Mouse (Mus musculus) embryonic facial prominence, embryonic 12.5 days (tissue): Measurements from ENCODE around the gene Trf. TPM values are rescaled to one million over a fixed set of nuclear protein-coding genes. Genes with fewer than 3 reads are reported as not detected.

Experiments used
- ATAC-seq: fragments of 200-750 bp; cut with Nextera tagmentation; 2 replicates; pipeline ENCODE4 v1.8.0; 2017; ENCODE audit not compliant: insufficient number of reproducible peaks, insufficient read depth, low FRiP score, low TSS enrichment
- H3K27ac ChIP-seq: fragments of 300-500 bp; sonication (generic); 2 replicates; pipeline ENCODE4 v1.5.1; 2016; ENCODE audit warnings: mild to moderate bottlenecking
- H3K27me3 ChIP-seq: fragments of 300-500 bp; sonication (generic); 2 replicates; pipeline ENCODE4 v1.6.1; 2016; ENCODE audit warnings: mild to moderate bottlenecking, moderate library complexity
- H3K36me3 ChIP-seq: fragments of 300-500 bp; sonication (generic); 2 replicates; pipeline ENCODE4 v1.6.1; 2016; ENCODE audit warnings: mild to moderate bottlenecking
- H3K4me1 ChIP-seq: fragments of 300-500 bp; sonication (generic); 2 replicates; pipeline ENCODE4 v1.6.1; 2016
- H3K4me2 ChIP-seq: fragments of 300-500 bp; sonication (generic); replicated peaks from 2 replicates; pipeline ENCODE4 v1.6.1; 2016; ENCODE audit warnings: mild to moderate bottlenecking, moderate library complexity
- H3K4me3 ChIP-seq: fragments of 300-500 bp; sonication (generic); 2 replicates; pipeline ENCODE4 v1.5.1; 2016; ENCODE audit warnings: mild to moderate bottlenecking
- H3K9ac ChIP-seq: fragments of 300-500 bp; sonication (generic); 2 replicates; pipeline ENCODE4 v1.6.1; 2016; ENCODE audit warnings: mild to moderate bottlenecking, moderate library complexity
- H3K9me3 ChIP-seq: fragments of 300-500 bp; sonication (generic); 2 replicates; pipeline ENCODE4 v1.6.1; 2016; ENCODE audit warnings: mild to moderate bottlenecking, moderate library complexity
- WGBS: fragments of 180-500 bp; shearing (Covaris S2); methylation state at CpG from one replicate; pipeline ENCODE4 v1.1.7; 2016; 5-methylcytosine and 5-hydroxymethylcytosine counted together
- polyA plus RNA-seq: library from polyadenylated mRNA; unstranded; fragments of >200 nt; fragmentation: Nextera tagmentation; extraction: Ambion mirVana; gene quantifications from 2 replicates; pipeline ENCODE4 v1.2.1, GENCODE M21; 2016

Trf gene
- polyA plus RNA-seq, result 19.1 and 20.1 TPM in 2 replicates

DNA sequence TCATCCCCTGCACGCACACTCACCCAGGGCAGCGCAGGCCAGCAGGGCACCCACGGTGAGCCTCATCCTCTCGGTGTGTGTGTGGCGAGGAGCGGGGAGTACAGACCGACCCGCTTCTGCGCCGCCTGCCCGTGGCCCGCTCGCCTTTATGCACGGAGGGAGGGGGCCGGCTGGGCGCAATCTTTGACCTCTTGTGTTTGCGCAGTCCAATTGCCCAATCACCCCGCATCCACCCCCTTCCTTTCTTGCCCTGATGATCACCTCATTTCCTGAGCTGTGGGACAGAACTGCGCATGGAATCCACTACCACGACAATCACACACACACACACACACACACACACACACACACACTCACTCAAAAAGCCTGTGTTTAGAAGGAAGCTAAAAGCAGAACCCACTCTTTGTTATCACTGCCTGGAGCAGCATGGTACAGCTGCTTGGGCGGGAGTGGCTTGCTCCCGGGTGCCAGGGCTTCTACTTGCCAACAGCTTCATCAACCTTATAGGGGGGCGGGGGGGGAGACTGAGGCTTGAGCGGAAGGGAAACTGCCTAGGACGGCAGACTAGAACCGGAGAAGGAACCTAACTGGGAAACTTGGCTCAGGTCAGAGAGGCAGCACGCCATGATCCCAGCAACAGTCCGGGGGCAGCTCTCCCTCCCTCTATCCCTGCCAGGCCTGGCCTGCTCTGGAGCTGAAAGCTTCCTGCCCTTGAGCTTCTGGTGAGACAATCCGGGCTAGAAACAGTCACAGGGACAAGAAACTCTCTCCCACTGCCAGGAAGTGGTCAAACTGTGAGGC is at the start of gene Trf, which contains the start of gene Gm20425:
Trf (minus strand) TSS at position 294 of the 801 bp plus-strand sequence.
Gm20425 (minus strand) TSS at position 157 of the 801 bp plus-strand sequence.
- Histone ChIP-seq H3K27me3 (no peaks in the 10 kb centered on the region), H3K9ac (peak within 1 kb of the TSS; percentile 15; the same call in 1 of the 2 replicates), H3K27ac (peak within 1 kb of the TSS; percentile 46; the same call in 1 of the 2 replicates), H3K9me3 (no peaks in the 10 kb centered on the region), H3K36me3 (no peaks in the 10 kb centered on the region), H3K4me3 (no peak within 1 kb of the TSS), H3K4me1 (peaks cover 10% of the 10 kb centered on the region), H3K4me2 (peak within 1 kb of the TSS; percentile 41)
- ATAC-seq, result no peak
- WGBS, result 49% methylated on average over 29 of the region's 29 CpGs

DNA sequence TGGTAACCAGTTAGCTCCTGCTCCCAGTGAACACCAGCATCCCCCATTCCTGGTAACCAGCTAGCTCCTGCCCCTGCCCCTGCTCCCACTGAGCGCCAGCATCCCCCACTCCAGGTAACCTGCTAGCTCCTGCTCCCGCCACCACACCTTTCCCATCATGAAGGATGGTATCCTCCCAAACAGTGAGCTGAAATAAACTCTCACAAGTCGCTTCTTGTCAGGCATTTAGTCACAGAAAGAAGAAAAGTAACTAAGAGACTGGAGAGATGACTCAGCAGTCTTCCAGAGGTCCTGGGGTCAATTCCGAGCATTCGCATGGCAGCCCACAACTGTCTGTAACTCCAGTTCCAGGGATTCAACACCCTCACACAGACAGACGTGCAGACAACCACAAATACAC is 46.6 kb upstream of the Trf start:
- H3K4me2 ChIP-seq, result no peak overlapping the region
- no peaks in the 10 kb centered on the region for H3K36me3 ChIP-seq
- 79% methylated on average over 6 of the region's 6 CpGs for WGBS
- no peak overlapping the region for H3K9ac ChIP-seq
- no peak overlapping the region for H3K4me3 ChIP-seq
- no peaks in the 10 kb centered on the region for H3K9me3 ChIP-seq
- ATAC-seq, result no peak
- no peaks in the 10 kb centered on the region for H3K4me1 ChIP-seq
- no peak overlapping the region for H3K27ac ChIP-seq
- H3K27me3 ChIP-seq, result no peaks in the 10 kb centered on the region

GRCm38 (mm10) chr9:103275676-103276075 is 45.4 kb upstream of the Trf start:
- Histone ChIP-seq H3K4me2 (no peak overlapping the region), H3K36me3 (no peaks in the 10 kb centered on the region), H3K4me1 (no peaks in the 10 kb centered on the region), H3K27ac (no peak overlapping the region), H3K27me3 (no peaks in the 10 kb centered on the region), H3K9me3 (no peaks in the 10 kb centered on the region), H3K4me3 (no peak overlapping the region), H3K9ac (no peak overlapping the region)
- WGBS, result 71% methylated on average over 1 of the region's 1 CpGs
- no peak for ATAC-seq

DNA sequence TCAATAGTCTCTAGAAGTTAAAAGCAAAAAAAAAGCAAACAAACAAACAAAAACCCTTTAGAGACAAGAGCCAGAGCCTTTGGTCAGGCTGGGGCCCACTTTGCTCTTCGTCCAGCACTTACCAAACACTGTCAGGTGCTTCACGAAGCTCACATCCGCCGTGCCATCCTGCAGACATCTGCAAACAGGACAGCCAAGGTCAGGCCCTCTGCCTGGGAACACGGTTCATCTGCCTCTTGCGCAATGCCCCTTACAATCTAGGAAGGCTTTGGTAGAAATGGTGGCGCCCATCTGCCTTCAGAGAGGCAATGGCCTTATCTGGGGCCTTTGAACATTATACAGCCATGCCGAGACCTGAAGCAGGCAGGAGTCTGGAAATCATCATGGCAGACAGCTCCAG is 44.6 kb upstream of the Trf start:
- no peak overlapping the region for H3K4me3 ChIP-seq
- WGBS, result 80% methylated on average over 8 of the region's 8 CpGs
- H3K36me3 ChIP-seq, result no peaks in the 10 kb centered on the region
- no peak overlapping the region for H3K4me2 ChIP-seq
- no peaks in the 10 kb centered on the region for H3K9me3 ChIP-seq
- no peak for ATAC-seq
- H3K27me3 ChIP-seq, result no peaks in the 10 kb centered on the region
- no peak overlapping the region for H3K27ac ChIP-seq
- H3K9ac ChIP-seq, result no peak overlapping the region
- H3K4me1 ChIP-seq, result no peaks in the 10 kb centered on the region

GRCm38 (mm10) chr9:103271104-103271503 is 40.9 kb upstream of the Trf start:
- H3K27me3 ChIP-seq, result no peaks in the 10 kb centered on the region
- H3K4me1 ChIP-seq, result no peaks in the 10 kb centered on the region
- H3K9me3 ChIP-seq, result no peaks in the 10 kb centered on the region
- H3K36me3 ChIP-seq, result no peaks in the 10 kb centered on the region
- H3K4me3 ChIP-seq, result no peak overlapping the region
- H3K4me2 ChIP-seq, result no peak overlapping the region
- no peak overlapping the region for H3K27ac ChIP-seq
- 49% methylated on average over 4 of the region's 4 CpGs for WGBS
- H3K9ac ChIP-seq, result no peak overlapping the region
- ATAC-seq, result no peak

DNA sequence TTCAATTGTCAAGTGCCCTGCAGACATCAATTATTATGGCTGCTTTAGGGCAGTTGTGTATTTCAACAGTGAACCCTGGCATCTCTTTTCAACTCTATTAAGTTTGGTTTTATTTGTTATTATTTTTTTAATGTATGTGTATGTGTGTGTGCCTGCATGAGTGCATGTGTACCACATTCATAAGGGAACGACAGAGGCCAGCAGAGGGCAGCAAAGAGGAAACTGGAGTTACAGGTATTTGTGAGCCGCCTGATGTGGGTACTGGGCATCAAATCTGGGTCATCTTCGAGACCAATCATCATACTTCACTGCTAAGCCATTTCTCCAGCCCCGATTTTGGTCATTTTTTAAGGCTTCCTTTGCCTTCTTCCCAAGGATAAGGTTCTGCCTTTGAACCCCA is 35.5 kb upstream of the Trf start:
- H3K9ac ChIP-seq, result no peak overlapping the region
- 86% methylated on average over 4 of the region's 4 CpGs for WGBS
- H3K4me1 ChIP-seq, result no peaks in the 10 kb centered on the region
- H3K36me3 ChIP-seq, result no peaks in the 10 kb centered on the region
- ATAC-seq, result no peak
- H3K27ac ChIP-seq, result no peak overlapping the region
- no peak overlapping the region for H3K4me2 ChIP-seq
- H3K4me3 ChIP-seq, result no peak overlapping the region
- no peaks in the 10 kb centered on the region for H3K9me3 ChIP-seq
- no peaks in the 10 kb centered on the region for H3K27me3 ChIP-seq

- Histone ChIP-seq H3K4me3 (no peak overlapping the region), H3K27ac (no peak overlapping the region), H3K36me3 (no peaks in the 10 kb centered on the region), H3K9me3 (no peaks in the 10 kb centered on the region), H3K27me3 (no peaks in the 10 kb centered on the region), H3K9ac (no peak overlapping the region), H3K4me2 (no peak overlapping the region), H3K4me1 (no peaks in the 10 kb centered on the region)
- ATAC-seq, result no peak
- WGBS, result 83% methylated on average over 5 of the region's 5 CpGs
Observed at GRCm38 (mm10) chr9:103252906-103253305, 22.7 kb upstream of the Trf start.

DNA sequence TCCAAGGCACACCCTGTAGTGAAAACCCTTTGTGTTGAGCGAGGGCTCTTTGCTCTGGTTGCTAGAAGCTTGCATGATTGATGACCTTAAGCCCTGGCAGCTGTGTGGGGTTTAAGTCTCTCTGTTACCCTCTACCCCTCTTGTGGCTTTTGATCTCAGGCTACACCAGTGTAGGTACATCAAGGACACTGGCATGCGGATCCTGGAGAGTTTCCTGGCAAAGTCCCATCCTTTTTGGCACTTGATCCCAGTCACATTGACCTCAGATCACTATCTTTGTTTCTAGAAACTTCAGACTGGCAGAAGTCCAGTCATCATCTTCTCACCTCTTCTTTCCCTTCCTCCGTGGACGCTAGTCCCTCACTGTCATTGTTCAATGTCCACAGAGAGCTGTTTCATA is 18.4 kb upstream of the Trf start:
- Histone ChIP-seq H3K4me3 (no peak overlapping the region), H3K4me1 (no peaks in the 10 kb centered on the region), H3K36me3 (no peaks in the 10 kb centered on the region), H3K9ac (no peak overlapping the region), H3K4me2 (no peak overlapping the region), H3K27me3 (no peaks in the 10 kb centered on the region), H3K27ac (no peak overlapping the region), H3K9me3 (no peaks in the 10 kb centered on the region)
- no peak for ATAC-seq
- WGBS, result 67% methylated on average over 4 of the region's 4 CpGs

DNA sequence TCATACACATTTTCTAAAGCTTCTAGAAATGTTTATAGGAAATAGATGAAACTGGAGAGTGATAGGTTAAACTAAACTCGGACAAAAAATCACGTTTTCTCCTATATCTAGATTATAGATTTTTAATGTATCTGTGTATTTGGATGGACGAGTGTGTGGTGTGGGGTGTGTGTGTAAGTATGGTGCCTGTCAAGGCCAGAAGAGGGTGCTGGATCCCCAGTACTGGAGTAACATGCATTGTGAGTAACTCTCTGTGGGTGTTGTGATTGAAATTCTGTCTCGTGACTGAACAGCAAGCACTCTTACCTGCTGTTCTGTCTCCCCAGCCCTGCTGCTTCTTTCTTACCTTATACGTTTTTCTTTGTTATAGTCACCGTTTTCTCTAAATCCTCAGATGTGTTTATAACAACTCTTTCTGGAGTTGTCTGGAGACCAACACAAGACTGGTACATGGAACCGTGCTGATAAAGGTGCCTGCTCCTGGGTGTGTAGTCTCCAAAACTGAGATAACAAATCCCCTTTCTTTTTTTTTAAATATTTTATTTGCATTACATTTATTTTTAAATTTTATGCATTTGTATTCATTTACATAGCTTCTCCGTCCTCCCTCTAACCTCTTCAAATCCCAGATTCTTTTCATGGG is 16.4 kb upstream of the Trf start:
- no peaks in the 10 kb centered on the region for H3K4me1 ChIP-seq
- H3K4me2 ChIP-seq, result no peak overlapping the region
- no peaks in the 10 kb centered on the region for H3K27me3 ChIP-seq
- H3K27ac ChIP-seq, result no peak overlapping the region
- no peaks in the 10 kb centered on the region for H3K9me3 ChIP-seq
- H3K36me3 ChIP-seq, result no peaks in the 10 kb centered on the region
- ATAC-seq, result no peak
- WGBS, result 84% methylated on average over 8 of the region's 8 CpGs
- H3K9ac ChIP-seq, result no peak overlapping the region
- H3K4me3 ChIP-seq, result no peak overlapping the region

- WGBS, result 95% methylated on average over 4 of the region's 4 CpGs
- Histone ChIP-seq H3K9ac (no peak overlapping the region), H3K9me3 (no peaks in the 10 kb centered on the region), H3K4me1 (no peaks in the 10 kb centered on the region), H3K4me3 (no peak overlapping the region), H3K36me3 (no peaks in the 10 kb centered on the region), H3K4me2 (no peak overlapping the region), H3K27ac (no peak overlapping the region), H3K27me3 (no peaks in the 10 kb centered on the region)
- no peak for ATAC-seq
Observed at GRCm38 (mm10) chr9:103243640-103244039, 13.4 kb upstream of the Trf start.

DNA sequence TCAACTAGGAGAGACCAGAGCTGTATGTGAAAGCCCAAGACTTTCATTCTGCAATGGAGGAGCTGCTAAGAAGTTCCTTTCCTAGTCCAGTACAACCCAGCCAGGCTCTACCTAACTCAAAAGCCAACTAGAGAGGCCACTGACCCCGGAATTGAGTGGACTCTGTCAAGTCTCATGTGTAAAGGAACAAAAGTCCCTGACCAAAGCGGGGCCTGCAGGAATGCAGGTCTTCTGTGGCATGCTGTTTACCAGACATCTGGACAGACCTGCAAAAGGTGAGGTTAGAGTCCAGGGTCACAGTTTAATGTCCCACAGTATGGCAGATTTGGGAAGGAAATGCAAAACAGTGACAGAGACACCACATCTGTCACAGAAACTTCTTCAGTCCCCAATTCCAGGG is 11.0 kb upstream of the Trf start:
- WGBS, result 78% methylated on average over 2 of the region's 2 CpGs
- Histone ChIP-seq H3K4me3 (no peak overlapping the region), H3K9me3 (no peaks in the 10 kb centered on the region), H3K4me1 (no peaks in the 10 kb centered on the region), H3K9ac (no peak overlapping the region), H3K27me3 (no peaks in the 10 kb centered on the region), H3K36me3 (no peaks in the 10 kb centered on the region), H3K27ac (no peak overlapping the region), H3K4me2 (no peak overlapping the region)
- no peak for ATAC-seq

GRCm38 (mm10) chr9:103239471-103239870 is 9.2 kb upstream of the Trf start:
- Histone ChIP-seq H3K27ac (no peak overlapping the region), H3K36me3 (no peaks in the 10 kb centered on the region), H3K9me3 (no peaks in the 10 kb centered on the region), H3K9ac (no peak overlapping the region), H3K4me2 (no peak overlapping the region), H3K27me3 (no peaks in the 10 kb centered on the region), H3K4me1 (no peaks in the 10 kb centered on the region), H3K4me3 (no peak overlapping the region)
- no peak for ATAC-seq
- 83% methylated on average over 6 of the region's 6 CpGs for WGBS
